Mouse (Mus musculus) heart, embryonic 12.5 days (tissue): ENCODE measurements at regions not wholly inside any gene's neighbourhood (a gene's known extent, or its start where the extent isn't known, plus 50 kb on each side); places are given as distances from the start of the nearest gene placed in this dataset.

Experiments used
- ATAC-seq: fragments of 200-750 bp; cut with Nextera tagmentation; 2 replicates; pipeline ENCODE4 v1.8.0; 2017; ENCODE audit warnings: moderate TSS enrichment, moderate library complexity; ENCODE audit not compliant: insufficient number of reproducible peaks, low FRiP score
- H3K27ac ChIP-seq: fragments of 300-500 bp; sonication (generic); 2 replicates; pipeline ENCODE4 v1.5.1; 2016; ENCODE audit warnings: mild to moderate bottlenecking, moderate library complexity; ENCODE audit not compliant: poor library complexity, severe bottlenecking
- H3K27me3 ChIP-seq: fragments of 300-500 bp; sonication (generic); replicated peaks from 2 replicates; pipeline ENCODE4 v1.6.1; 2016; ENCODE audit warnings: mild to moderate bottlenecking, moderate library complexity
- H3K36me3 ChIP-seq: fragments of 300-500 bp; sonication (generic); 2 replicates; pipeline ENCODE4 v1.6.1; 2016; ENCODE audit warnings: mild to moderate bottlenecking, moderate library complexity
- H3K4me1 ChIP-seq: fragments of 300-500 bp; sonication (generic); replicated peaks from 2 replicates; pipeline ENCODE4 v1.6.1; 2016; ENCODE audit warnings: mild to moderate bottlenecking
- H3K4me2 ChIP-seq: fragments of 300-500 bp; sonication (generic); 2 replicates; pipeline ENCODE4 v1.6.1; 2016; ENCODE audit warnings: mild to moderate bottlenecking, moderate library complexity
- H3K4me3 ChIP-seq: fragments of 300-500 bp; sonication (generic); 2 replicates; pipeline ENCODE4 v1.5.1; 2016; ENCODE audit warnings: mild to moderate bottlenecking
- H3K9ac ChIP-seq: fragments of 300-500 bp; sonication (generic); 2 replicates; pipeline ENCODE4 v1.6.1; 2016; ENCODE audit warnings: mild to moderate bottlenecking, moderate library complexity
- H3K9me3 ChIP-seq: fragments of 300-500 bp; sonication (generic); replicated peaks from 2 replicates; pipeline ENCODE4 v1.6.1; 2016; ENCODE audit warnings: mild to moderate bottlenecking, moderate library complexity
- WGBS: fragments of 180-500 bp; shearing (Covaris S2); methylation state at CpG from one replicate; pipeline ENCODE4 v1.1.7; 2016; 5-methylcytosine and 5-hydroxymethylcytosine counted together

DNA sequence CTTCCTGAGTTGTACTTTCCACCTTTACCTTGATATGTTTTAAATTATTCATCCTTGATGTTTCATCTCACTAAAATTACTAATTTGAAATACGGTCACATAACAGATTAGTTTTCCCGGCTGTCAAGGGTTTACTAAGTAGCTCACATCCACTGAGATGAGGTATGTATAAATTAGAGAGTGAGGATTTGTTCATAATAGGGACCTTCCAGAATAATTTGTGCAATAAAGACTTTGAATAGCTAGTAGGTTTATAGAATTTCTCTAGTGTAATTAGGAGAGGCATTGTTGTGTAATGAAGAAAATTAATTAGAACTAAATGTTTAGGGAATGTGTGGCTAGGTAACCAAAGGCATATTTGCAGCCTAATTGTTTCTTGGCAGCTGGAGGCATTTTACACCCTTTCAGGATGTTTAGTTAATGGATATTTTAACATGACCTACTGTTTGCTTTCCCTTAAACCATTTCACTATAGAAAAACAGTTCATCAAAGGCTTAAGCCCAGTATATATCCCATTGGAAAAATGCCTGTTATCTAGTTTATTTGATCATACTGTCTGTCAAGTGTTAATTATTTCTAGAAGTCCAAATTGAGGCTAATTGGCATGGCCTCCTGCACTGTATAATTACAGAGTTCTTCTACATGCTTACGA, 70.8 kb downstream of the Mat2b start:
- WGBS = 82% methylated on average over 3 of the region's 3 CpGs
- H3K4me2 ChIP-seq = no peak overlapping the region
- ATAC-seq = no peak
- H3K9ac ChIP-seq = no peak overlapping the region
- no peak overlapping the region for H3K4me3 ChIP-seq
- H3K27me3 ChIP-seq = no peaks in the 10 kb centered on the region
- no peaks in the 10 kb centered on the region for H3K4me1 ChIP-seq
- no peaks in the 10 kb centered on the region for H3K36me3 ChIP-seq
- H3K9me3 ChIP-seq = no peaks in the 10 kb centered on the region
- H3K27ac ChIP-seq = no peak overlapping the region

DNA sequence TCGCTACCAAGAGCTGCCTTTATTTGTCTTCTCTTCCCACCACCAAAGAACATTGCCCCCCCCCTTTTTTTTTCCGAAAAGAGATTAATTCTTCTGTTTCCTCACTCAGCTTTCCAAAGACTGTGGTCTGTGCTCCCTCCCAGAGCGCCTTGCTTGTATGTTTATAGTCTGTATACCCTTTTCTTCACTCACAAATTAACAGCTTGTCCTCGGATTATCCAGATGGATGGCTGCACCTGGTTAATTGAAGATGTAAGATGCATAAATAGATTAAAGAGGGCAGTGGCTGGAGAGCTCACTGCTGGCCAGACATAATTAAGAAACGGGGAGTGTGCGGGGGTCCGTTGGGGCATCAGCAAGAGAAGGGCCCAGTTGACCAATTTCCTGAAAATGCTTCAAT, 75.0 kb downstream of the Mat2b start:
- Histone ChIP-seq H3K9me3 (no peaks in the 10 kb centered on the region), H3K4me1 (no peaks in the 10 kb centered on the region), H3K27ac (no peak overlapping the region), H3K9ac (no peak overlapping the region), H3K4me3 (no peak overlapping the region), H3K4me2 (no peak overlapping the region), H3K36me3 (no peaks in the 10 kb centered on the region), H3K27me3 (no peaks in the 10 kb centered on the region)
- 79% methylated on average over 7 of the region's 7 CpGs for WGBS
- ATAC-seq = no peak

DNA sequence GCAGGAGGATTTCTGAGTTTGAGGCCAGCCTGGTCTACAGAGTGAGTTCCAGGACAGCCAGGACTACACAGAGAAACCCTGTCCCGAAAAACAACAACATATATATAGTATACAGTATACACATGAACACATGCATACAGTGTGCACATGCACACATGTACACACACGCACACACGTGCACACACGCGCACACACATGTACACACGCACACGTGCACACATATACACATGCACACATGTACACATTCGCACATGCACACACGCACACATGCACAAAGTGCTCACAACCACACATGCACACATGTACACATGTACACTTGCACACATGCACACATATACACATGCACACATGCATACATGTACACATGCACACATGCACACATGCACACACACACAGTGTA, 92.0 kb downstream of the Mat2b start:
- no peak overlapping the region for H3K27ac ChIP-seq
- ATAC-seq = no peak
- no peak overlapping the region for H3K9ac ChIP-seq
- no peak overlapping the region for H3K4me2 ChIP-seq
- no peak overlapping the region for H3K4me3 ChIP-seq
- 89% methylated on average over 9 of the region's 9 CpGs for WGBS
- H3K36me3 ChIP-seq = no peaks in the 10 kb centered on the region
- peaks cover 6% of the 10 kb centered on the region; the same call in 1 of the 2 replicates for H3K4me1 ChIP-seq
- H3K9me3 ChIP-seq = no peaks in the 10 kb centered on the region; the same call in 1 of the 2 replicates
- no peaks in the 10 kb centered on the region for H3K27me3 ChIP-seq

DNA sequence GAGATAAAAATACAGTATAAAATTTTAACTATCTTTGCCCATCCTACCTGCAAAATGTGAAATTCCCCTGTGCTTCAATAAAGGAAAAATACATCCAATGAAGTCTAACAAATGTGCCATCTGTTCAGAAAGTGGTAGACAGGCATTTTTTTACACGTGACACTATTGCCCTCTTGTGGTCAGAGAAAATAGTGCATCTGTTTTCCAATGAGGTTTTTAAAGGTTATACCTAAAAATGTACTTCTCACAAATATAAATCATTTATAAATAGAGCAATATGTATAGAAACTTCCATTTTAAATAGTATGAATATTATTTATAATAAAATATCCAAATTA, 93.5 kb downstream of the Mat2b start:
- Histone ChIP-seq H3K4me2 (no peak overlapping the region), H3K4me3 (no peak overlapping the region), H3K9me3 (no peaks in the 10 kb centered on the region; the same call in 1 of the 2 replicates), H3K27ac (no peak overlapping the region), H3K27me3 (no peaks in the 10 kb centered on the region), H3K36me3 (no peaks in the 10 kb centered on the region), H3K4me1 (peaks cover 6% of the 10 kb centered on the region; the same call in 1 of the 2 replicates), H3K9ac (no peak overlapping the region)
- WGBS = 2% methylated on average over 1 of the region's 1 CpGs
- ATAC-seq = no peak

DNA sequence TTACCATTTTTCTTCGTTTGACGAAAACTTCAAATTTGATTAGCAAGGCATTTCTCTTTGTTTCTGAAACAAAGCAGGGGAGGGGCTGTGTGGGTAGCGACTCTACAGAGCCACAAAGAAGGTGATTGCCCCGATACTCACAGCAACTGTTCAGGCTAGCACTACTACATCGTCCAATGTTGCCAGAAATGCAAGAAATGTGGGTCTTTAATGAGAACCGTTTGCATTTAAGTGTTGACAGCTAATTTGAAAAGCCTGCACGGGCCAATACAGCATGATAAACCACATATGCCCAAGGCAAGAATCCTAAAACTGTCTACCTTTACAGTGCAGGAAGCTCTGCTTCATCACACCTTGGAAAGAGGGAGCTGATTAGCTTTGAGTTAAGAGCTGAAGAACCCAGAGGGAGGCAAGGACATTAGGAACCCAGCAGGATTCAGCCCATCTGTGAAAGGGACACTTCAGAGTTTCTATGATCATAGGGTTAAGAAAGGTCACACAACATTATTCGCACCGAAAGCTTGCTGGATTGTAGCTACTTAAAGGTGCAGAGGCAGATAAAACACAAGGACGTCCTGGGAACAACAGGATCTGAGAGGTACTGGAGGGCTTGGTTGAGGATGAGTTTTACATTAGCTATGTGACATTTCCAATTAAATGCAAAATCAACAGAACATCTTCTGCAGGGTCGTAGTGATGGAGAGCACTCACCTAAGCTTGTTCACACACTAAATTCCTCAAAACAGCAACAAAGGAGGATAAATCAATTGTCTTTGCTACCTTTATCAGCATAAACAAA, 94.0 kb downstream of the Mat2b start:
- no peak overlapping the region for H3K9ac ChIP-seq
- no peaks in the 10 kb centered on the region for H3K27me3 ChIP-seq
- peaks cover 6% of the 10 kb centered on the region; the same call in 1 of the 2 replicates for H3K4me1 ChIP-seq
- H3K4me3 ChIP-seq = no peak overlapping the region
- H3K4me2 ChIP-seq = no peak overlapping the region
- H3K9me3 ChIP-seq = no peaks in the 10 kb centered on the region; the same call in 1 of the 2 replicates
- ATAC-seq = no peak
- H3K27ac ChIP-seq = no peak overlapping the region
- H3K36me3 ChIP-seq = no peaks in the 10 kb centered on the region
- 14% methylated on average over 11 of the region's 11 CpGs for WGBS

DNA sequence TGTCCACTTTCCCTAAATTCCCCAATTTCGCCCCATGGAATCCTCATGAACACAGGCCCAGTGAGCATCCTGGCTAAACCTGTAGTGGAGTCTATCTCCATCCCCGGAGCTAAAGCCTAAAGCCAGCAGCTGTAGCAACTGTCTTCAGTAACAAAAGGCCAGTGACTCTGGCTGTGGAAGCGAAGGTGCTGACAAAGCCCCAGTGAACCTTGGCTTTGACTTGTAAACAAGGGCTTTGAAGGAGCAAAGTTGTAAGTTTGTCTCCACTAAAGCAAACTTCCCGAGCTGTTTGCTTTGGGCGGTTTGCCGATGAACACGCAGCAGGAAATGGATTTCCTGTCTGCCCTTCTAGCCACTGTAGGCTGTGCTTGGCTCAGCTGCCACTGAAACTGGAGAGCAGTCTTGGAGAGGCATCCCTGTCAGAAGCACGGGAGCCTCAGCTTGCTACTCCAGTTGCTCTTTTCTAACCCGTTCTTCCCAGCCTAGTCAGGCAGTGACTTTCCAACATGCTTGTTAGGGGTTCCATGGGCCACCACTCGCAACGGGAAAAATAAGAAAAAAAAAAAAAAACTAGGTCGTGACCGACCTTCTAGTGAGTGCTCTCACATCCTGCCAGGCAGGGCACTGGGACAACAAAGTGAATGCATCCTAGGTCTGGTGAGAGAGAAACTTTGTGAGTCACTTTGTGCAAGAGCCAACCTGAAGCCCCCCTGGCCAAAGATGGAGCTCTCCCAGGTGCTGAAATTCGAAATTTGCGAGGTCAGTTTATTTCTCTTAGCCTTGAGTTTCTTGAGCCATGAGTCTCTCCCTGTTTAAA, 94.8 kb downstream of the Mat2b start:
- no peak for ATAC-seq
- Histone ChIP-seq H3K4me1 (peaks cover 6% of the 10 kb centered on the region; the same call in 1 of the 2 replicates), H3K36me3 (no peaks in the 10 kb centered on the region), H3K27ac (no peak overlapping the region), H3K27me3 (no peaks in the 10 kb centered on the region), H3K4me2 (peak overlapping the region; percentile 44), H3K4me3 (no peak overlapping the region), H3K9ac (no peak overlapping the region), H3K9me3 (no peaks in the 10 kb centered on the region; the same call in 1 of the 2 replicates)
- WGBS = 5% methylated on average over 15 of the region's 15 CpGs

DNA sequence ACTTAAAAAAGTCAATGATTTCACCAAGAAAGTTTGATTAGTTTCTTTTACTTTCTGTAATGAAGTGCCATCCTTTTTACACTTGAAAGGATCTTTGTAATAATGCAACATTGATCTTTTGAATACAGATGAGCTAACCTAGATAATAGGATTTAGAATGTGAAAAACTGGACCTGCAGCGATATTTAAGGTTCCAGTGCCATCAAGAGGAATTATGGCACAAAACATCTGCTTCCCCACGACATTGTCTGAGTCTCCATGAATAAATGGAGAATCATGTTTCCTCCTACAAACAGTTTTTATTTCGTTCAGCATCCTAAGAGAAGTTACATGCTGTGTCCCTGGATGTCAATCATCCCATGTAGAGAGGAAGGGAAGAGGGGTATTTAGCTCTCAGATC, 98.7 kb downstream of the Mat2b start:
- H3K27ac ChIP-seq = no peak overlapping the region
- no peak for ATAC-seq
- WGBS = 56% methylated on average over 3 of the region's 3 CpGs
- no peak overlapping the region for H3K9ac ChIP-seq
- H3K27me3 ChIP-seq = no peaks in the 10 kb centered on the region
- no peak overlapping the region for H3K4me3 ChIP-seq
- H3K36me3 ChIP-seq = no peaks in the 10 kb centered on the region
- H3K4me2 ChIP-seq = no peak overlapping the region
- no peaks in the 10 kb centered on the region for H3K9me3 ChIP-seq
- peaks cover 6% of the 10 kb centered on the region; the same call in 1 of the 2 replicates for H3K4me1 ChIP-seq

DNA sequence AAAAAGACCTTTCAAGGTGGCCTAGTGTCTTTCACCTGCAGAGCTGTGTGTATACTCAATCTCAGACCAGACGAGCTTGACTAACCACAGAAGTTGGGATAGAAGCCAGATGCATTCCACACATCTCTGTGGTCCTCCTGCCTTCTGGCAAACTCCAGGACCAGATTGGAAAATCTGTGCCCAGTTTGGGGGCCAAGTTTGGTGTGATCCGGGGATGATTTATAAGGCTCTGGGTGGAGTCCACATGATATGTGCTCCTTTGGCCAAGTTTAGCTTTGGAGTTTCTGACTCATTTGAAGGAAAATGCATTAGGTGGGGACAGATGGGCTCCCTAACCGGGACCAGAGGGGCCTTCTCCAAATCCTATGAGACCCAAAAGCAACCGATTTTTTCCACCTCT, 102.9 kb downstream of the Mat2b start:
- Histone ChIP-seq H3K27me3 (no peaks in the 10 kb centered on the region), H3K4me1 (no peaks in the 10 kb centered on the region), H3K9ac (no peak overlapping the region), H3K4me3 (no peak overlapping the region), H3K4me2 (no peak overlapping the region), H3K27ac (no peak overlapping the region), H3K36me3 (no peaks in the 10 kb centered on the region), H3K9me3 (no peaks in the 10 kb centered on the region)
- ATAC-seq = no peak
- WGBS = 66% methylated on average over 4 of the region's 4 CpGs

DNA sequence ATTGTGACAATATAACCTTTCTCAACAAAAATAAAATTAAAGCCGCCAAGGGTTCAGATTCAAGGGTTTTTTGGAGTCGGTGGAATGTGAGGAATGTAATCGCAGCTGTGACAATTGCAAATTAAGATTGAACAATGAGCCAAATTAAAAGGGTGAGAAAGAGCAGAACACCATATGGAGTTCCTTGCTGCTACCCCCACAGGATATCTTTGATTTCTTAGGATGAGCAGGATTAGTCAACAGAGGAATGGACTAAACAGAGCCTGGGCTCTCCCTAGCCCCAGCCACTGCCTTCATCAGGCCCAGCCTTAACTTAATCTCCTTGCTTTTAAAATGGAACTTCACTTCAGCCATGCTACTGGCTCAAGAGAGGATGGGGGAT, 121.3 kb downstream of the Mat2b start:
- ATAC-seq = no peak

DNA sequence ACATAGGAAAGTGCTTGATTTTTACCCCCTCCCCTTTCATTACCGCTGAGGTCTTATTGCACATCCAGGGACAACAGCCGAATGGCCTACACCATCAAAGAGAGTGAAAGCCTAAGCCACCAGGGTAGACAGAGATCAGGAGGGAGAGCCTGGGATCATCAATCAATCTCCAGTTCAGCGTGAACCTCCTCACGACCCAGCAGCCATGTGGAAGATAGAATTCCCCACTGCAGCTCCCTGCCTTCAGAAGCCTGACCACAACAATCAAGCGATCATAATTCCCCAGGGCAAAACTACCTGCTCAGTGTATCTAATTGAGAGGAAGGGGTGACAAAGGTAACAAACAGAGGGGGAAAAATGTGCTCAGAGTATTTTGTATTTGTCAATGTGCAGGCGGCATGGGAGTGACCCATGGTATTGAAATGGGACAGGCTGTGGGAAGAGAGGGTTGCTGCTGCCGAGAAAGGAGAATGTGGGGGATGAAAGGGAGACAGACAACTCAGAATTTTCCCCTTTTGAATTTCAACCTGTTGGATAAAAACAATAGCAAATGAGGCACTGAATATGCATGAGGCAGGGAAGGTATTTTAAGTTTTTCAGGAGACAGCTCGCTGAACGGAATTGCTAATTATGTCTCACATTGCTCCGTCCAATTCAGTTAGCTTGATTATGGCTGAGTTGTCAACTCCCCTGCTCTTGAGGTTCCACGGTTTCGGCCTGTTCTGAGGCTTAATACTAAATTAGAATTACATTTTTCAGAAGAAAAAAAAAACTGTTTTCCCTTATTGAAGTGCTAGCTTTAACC, 121.8 kb downstream of the Mat2b start:
- 24% methylated on average over 12 of the region's 12 CpGs for WGBS
- no peak overlapping the region for H3K27ac ChIP-seq
- no peak for ATAC-seq

More for the DNA sequence above, 121.3 kb downstream of the Mat2b start:
- Histone ChIP-seq H3K36me3 (no peaks in the 10 kb centered on the region), H3K27ac (no peak overlapping the region), H3K4me1 (no peaks in the 10 kb centered on the region), H3K9ac (no peak overlapping the region), H3K4me2 (no peak overlapping the region), H3K4me3 (no peak overlapping the region), H3K27me3 (no peaks in the 10 kb centered on the region), H3K9me3 (no peaks in the 10 kb centered on the region)
- WGBS = 16% methylated on average over 3 of the region's 3 CpGs

More for the DNA sequence above, 121.8 kb downstream of the Mat2b start:
- H3K9me3 ChIP-seq = no peaks in the 10 kb centered on the region
- no peaks in the 10 kb centered on the region for H3K36me3 ChIP-seq
- no peak overlapping the region for H3K9ac ChIP-seq
- H3K4me1 ChIP-seq = no peaks in the 10 kb centered on the region
- peak overlapping the region; percentile 7; the same call in 1 of the 2 replicates for H3K4me2 ChIP-seq
- H3K4me3 ChIP-seq = no peak overlapping the region
- H3K27me3 ChIP-seq = no peaks in the 10 kb centered on the region
